Mouse (Mus musculus) neural tube, embryonic 11.5 days (tissue): ENCODE measurements around the gene Camk2g. TPM values are rescaled to one million over a fixed set of nuclear protein-coding genes. Genes with fewer than 3 reads are reported as not detected.
"Not testable (repeated sequence)": the region's sequence is repeated elsewhere in the genome, so short reads cannot be mapped to it uniquely, and the experiment has no call there.

Experiments used
- ATAC-seq: fragments of 200-750 bp; cut with Nextera tagmentation; 2 replicates; pipeline ENCODE4 v1.8.0; 2017; ENCODE audit warnings: moderate number of reproducible peaks, mild to moderate bottlenecking, moderate TSS enrichment, moderate library complexity; ENCODE audit not compliant: insufficient read depth, low FRiP score, low TSS enrichment
- DNase-seq: peaks from one replicate; pipeline ENCODE4 v3.0.0-alpha.2; 2015; ENCODE audit warnings: low spot score
- H3K27ac ChIP-seq: fragments of 300-500 bp; sonication (generic); 2 replicates; pipeline ENCODE4 v1.5.1; 2014; ENCODE audit warnings: low read depth, mild to moderate bottlenecking, low read length
- H3K27me3 ChIP-seq: fragments of 300-500 bp; sonication (generic); 2 replicates; pipeline ENCODE4 v1.6.1; 2014; ENCODE audit warnings: mild to moderate bottlenecking, low read length, mixed read lengths; ENCODE audit not compliant: control insufficient read depth, insufficient read depth
- H3K36me3 ChIP-seq: fragments of 300-500 bp; sonication (generic); 2 replicates; pipeline ENCODE4 v1.6.1; 2014; ENCODE audit warnings: mild to moderate bottlenecking, low read length, moderate library complexity, mixed read lengths; ENCODE audit not compliant: control insufficient read depth, insufficient read depth
- H3K4me1 ChIP-seq: fragments of 300-500 bp; sonication (generic); 2 replicates; pipeline ENCODE4 v1.6.1; 2014; ENCODE audit warnings: low read length, mixed read lengths; ENCODE audit not compliant: control insufficient read depth, insufficient read depth
- H3K4me2 ChIP-seq: fragments of 300-500 bp; sonication (generic); 2 replicates; pipeline ENCODE4 v1.6.1; 2014; ENCODE audit warnings: low read depth, mild to moderate bottlenecking, moderate library complexity
- H3K4me3 ChIP-seq: fragments of 300-500 bp; sonication (generic); 2 replicates; pipeline ENCODE4 v1.5.1; 2014; ENCODE audit warnings: low read depth, low read length
- H3K9ac ChIP-seq: fragments of 300-500 bp; sonication (generic); 2 replicates; pipeline ENCODE4 v1.6.1; 2014; ENCODE audit warnings: mild to moderate bottlenecking, low read length
- H3K9me3 ChIP-seq: fragments of 300-500 bp; sonication (generic); 2 replicates; pipeline ENCODE4 v1.6.1; 2016; ENCODE audit warnings: low read length; ENCODE audit not compliant: control insufficient read depth
- WGBS: fragments of 180-500 bp; shearing (Covaris S2); extraction: QIAGEN DNeasy Blood & Tissue Kit; methylation state at CpG from one replicate; pipeline ENCODE4 v1.1.7; 2014; 5-methylcytosine and 5-hydroxymethylcytosine counted together
- polyA plus RNA-seq: library from polyadenylated mRNA; unstranded; fragments of >200 nt; fragmentation: Nextera tagmentation; extraction: Ambion mirVana; gene quantifications from 2 replicates; pipeline ENCODE4 v1.2.1, GENCODE M21; 2014

The Camk2g gene
- polyA plus RNA-seq, 1 experiment from 2014 or later: 56.5 TPM

- Histone ChIP-seq H3K4me3 (no peak overlapping the region), H3K27ac (no peak overlapping the region), H3K36me3 (peaks cover 33% of the 10 kb centered on the region), H3K27me3 (no peaks in the 10 kb centered on the region), H3K4me1 (no peaks in the 10 kb centered on the region), H3K9me3 (no peaks in the 10 kb centered on the region), H3K4me2 (no peak overlapping the region), H3K9ac (no peak overlapping the region)
- 94% methylated on average over 12 of the region's 12 CpGs for WGBS
- ATAC-seq: no peak
- no peak for DNase-seq
Measured at GRCm38 (mm10) chr14:20719767-20720166, 74.1 kb downstream of the Camk2g start.

DNA sequence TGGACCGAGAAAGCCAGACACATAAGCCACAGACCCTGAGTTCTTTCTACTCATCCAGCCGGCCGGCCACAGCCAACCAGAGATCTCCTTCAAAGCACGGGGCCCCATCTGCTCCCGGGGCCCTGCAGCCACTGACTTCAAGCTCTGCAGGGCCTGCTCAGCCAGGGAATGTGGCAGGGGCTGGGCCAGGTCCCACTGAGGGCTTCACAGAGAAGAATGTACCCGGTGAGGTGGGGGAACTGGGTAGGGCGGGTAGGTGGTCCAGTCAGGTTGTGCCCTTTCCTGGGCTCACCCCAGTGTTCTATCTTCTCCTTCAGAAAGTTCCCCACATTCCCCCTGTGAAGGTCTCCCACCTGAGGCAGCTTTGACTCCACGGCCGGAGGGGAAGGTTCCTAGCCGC is 75.4 kb downstream of the Camk2g start:
- no peaks in the 10 kb centered on the region for H3K27me3 ChIP-seq
- H3K27ac ChIP-seq: no peak overlapping the region
- DNase-seq (no peak), ATAC-seq (no peak)
- H3K4me2 ChIP-seq: no peak overlapping the region
- H3K36me3 ChIP-seq: peaks cover 36% of the 10 kb centered on the region
- H3K4me3 ChIP-seq: no peak overlapping the region
- WGBS: 91% methylated on average over 10 of the region's 10 CpGs
- no peaks in the 10 kb centered on the region for H3K4me1 ChIP-seq
- no peak overlapping the region; the same call in 1 of the 2 replicates for H3K9ac ChIP-seq
- no peaks in the 10 kb centered on the region for H3K9me3 ChIP-seq

GRCm38 (mm10) chr14:20713832-20714231 is 80.1 kb downstream of the Camk2g start:
- Histone ChIP-seq H3K9me3 (no peaks in the 10 kb centered on the region), H3K9ac (no peak overlapping the region), H3K4me1 (peaks cover 5% of the 10 kb centered on the region), H3K36me3 (peaks cover 28% of the 10 kb centered on the region), H3K27ac (no peak overlapping the region), H3K4me3 (no peak overlapping the region), H3K4me2 (no peak overlapping the region), H3K27me3 (no peaks in the 10 kb centered on the region)
- DNase-seq (no peak), ATAC-seq (no peak)
- WGBS: 85% methylated on average over 11 of the region's 11 CpGs

DNA sequence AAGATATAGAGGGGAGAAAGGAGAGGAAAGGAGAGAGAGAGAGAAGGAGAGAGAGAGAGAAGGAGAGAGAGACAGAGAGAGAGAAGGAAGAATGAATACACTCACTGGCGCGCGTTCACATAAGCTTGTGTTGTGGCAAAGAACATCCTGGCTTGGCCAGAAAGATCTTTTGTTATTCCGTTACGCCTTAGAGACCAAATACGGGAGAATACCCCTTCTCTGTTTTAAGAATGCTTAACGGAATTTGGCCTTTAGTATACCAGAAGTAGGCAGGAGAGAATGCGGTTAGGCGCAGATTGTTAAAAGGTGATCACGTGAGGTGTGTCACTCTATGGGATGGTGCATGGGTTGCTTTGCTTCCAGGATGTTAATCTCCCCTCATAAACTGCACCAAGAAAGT is 85.6 kb downstream of the Camk2g start:
- H3K4me2 ChIP-seq: peak overlapping the region; percentile 44
- H3K4me3 ChIP-seq: peak overlapping the region; percentile 90
- 15% methylated on average over 10 of the region's 10 CpGs for WGBS
- peaks cover 8% of the 10 kb centered on the region for H3K36me3 ChIP-seq
- no peak for DNase-seq
- no peak overlapping the region for H3K27ac ChIP-seq
- H3K4me1 ChIP-seq: peaks cover 10% of the 10 kb centered on the region
- H3K9ac ChIP-seq: peak overlapping the region; percentile 89
- no peaks in the 10 kb centered on the region for H3K27me3 ChIP-seq
- no peaks in the 10 kb centered on the region for H3K9me3 ChIP-seq
- ATAC-seq: no peak

- Histone ChIP-seq H3K4me2 (peak within 1 kb of the TSS; percentile 44), H3K4me3 (peak within 1 kb of the TSS; percentile 90)
Measured at GRCm38 (mm10) chr14:20707201-20708190, 86.4 kb downstream of the Camk2g start, which contains the start of gene Zswim8. Zswim8 (plus strand) TSS chr14:20707552.

DNA sequence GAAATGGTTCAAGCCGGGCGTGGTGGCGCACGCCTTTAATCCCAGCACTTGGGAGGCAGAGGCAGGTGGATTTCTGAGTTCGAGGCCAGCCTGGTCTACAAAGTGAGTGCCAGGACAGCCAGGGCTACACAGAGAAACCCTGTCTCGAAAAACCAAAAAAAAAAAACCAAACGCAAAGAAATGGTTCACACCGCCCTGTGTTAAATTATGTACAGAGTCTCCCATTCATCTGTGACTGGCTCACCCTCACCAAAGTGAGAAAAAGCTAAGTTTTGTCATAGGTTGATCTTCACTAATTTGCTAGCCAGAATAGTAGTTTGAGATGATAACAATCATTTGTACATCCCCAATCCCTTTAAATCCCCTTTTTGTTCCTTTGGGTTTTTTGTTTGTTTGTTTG is 90.4 kb downstream of the Camk2g start:
- not testable (repeated sequence) for H3K36me3 ChIP-seq, H3K4me1 ChIP-seq, DNase-seq, H3K27me3 ChIP-seq, ATAC-seq, H3K9me3 ChIP-seq
- Histone ChIP-seq H3K27ac (peak overlapping the region; percentile 78; the same call in 1 of the 2 replicates), H3K4me2 (peak overlapping the region; percentile 52), H3K4me3 (peak overlapping the region; percentile 73), H3K9ac (peak overlapping the region; percentile 83)
- WGBS: 7% methylated on average over 8 of the region's 8 CpGs

More at GRCm38 (mm10) chr14:20707201-20708190, 86.4 kb downstream of the Camk2g start, which contains the start of gene Zswim8:
- H3K9me3 ChIP-seq: no peaks in the 10 kb centered on the region
- DNase-seq (peak; percentile 92), ATAC-seq (peak; percentile 91)
- H3K36me3 ChIP-seq: peaks cover 5% of the 10 kb centered on the region
- peak within 1 kb of the TSS; percentile 68 for H3K27ac ChIP-seq
- WGBS: under 1% methylated on average over 58 of the region's 80 CpGs
- H3K4me1 ChIP-seq: peaks cover 10% of the 10 kb centered on the region
- H3K9ac ChIP-seq: peak within 1 kb of the TSS; percentile 89
- H3K27me3 ChIP-seq: no peaks in the 10 kb centered on the region

- DNase-seq (peak; percentile 91), ATAC-seq (peak; percentile 53)
- H3K4me3 ChIP-seq: peak within 1 kb of the TSS; percentile 73
- H3K9ac ChIP-seq: peak within 1 kb of the TSS; percentile 83
- peak within 1 kb of the TSS; percentile 52 for H3K4me2 ChIP-seq
- peak within 1 kb of the TSS; percentile 78 for H3K27ac ChIP-seq
- no peaks in the 10 kb centered on the region for H3K27me3 ChIP-seq
- no peaks in the 10 kb centered on the region for H3K36me3 ChIP-seq
- no peaks in the 10 kb centered on the region for H3K9me3 ChIP-seq
- under 1% methylated on average over 61 of the region's 61 CpGs for WGBS
- no peaks in the 10 kb centered on the region; the same call in 1 of the 2 replicates for H3K4me1 ChIP-seq
Measured at GRCm38 (mm10) chr14:20702741-20703381, 91.0 kb downstream of the Camk2g start, which contains the start of gene Chchd1. Chchd1 (plus strand) TSS chr14:20703006.

- H3K9me3 ChIP-seq: no peaks in the 10 kb centered on the region
- DNase-seq (no peak), ATAC-seq (peak; percentile 18)
- H3K27me3 ChIP-seq: no peaks in the 10 kb centered on the region
- 16% methylated on average over 15 of the region's 15 CpGs for WGBS
- H3K4me1 ChIP-seq: no peaks in the 10 kb centered on the region; the same call in 1 of the 2 replicates
- H3K27ac ChIP-seq: peak overlapping the region; percentile 78
- H3K4me2 ChIP-seq: peak overlapping the region; percentile 52
- peak overlapping the region; percentile 73 for H3K4me3 ChIP-seq
- H3K9ac ChIP-seq: peak overlapping the region; percentile 83
- H3K36me3 ChIP-seq: no peaks in the 10 kb centered on the region
Measured at GRCm38 (mm10) chr14:20702096-20702740, 91.7 kb downstream of the Camk2g start.
